Mouse (Mus musculus): ENCODE data around the gene Il1rapl2. TPM values are rescaled to one million over a fixed set of nuclear protein-coding genes. Genes with fewer than 3 reads are reported as not detected.

Gene Il1rapl2
- polyA plus RNA-seq, 1 experiment from 2014 or later: 3.4 TPM

DNA sequence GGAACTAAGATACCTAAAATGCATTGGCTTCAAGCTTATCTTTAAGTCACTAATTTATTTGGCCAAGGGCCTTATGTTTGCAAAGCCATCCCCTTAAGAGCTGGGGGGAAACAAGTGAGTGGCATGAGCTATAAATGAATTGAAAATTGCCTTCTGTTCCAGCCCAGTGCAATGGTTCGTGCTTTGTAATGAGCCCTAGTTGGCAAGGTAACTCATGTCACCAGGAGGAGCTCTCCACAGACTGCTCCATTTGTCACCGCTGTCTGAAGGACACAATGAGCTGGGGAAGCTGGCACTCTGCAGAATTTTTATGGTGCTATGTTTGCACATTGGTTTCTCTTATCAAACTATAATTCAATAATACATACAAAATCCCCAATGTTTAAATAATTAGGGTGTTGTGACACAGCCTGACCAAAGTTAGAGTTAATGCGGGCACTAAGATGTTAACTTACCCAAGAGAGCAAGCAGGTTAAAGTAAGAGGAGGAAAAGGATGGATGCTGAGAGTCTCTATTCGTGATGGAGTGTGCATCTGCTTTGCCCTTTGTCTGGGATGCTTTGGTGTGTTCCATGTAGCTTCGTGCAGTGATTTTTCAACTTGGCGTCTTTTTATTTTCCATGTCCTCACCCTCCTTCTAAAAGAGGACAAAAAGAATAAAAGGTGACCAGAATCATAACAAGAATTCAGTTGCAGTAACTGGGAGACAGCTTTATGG, 235.2 kb downstream of the Il1rapl2 start:
- peak; percentile 91 for ATAC-seq
- H3K27ac ChIP-seq (ENCODE audit: low read length): no peak overlapping the region

GRCm38 (mm10) chrX:137806231-137807114, 236.1 kb downstream of the Il1rapl2 start:
- H3K4me1 ChIP-seq (replicated peaks; ENCODE audit: control insufficient read depth, insufficient read depth, low read length): no peaks in the 10 kb centered on the region
- H3K36me3 ChIP-seq (ENCODE audit: control insufficient read depth, insufficient read depth): no peaks in the 10 kb centered on the region
- no peaks in the 10 kb centered on the region for H3K27me3 ChIP-seq (replicated peaks; ENCODE audit: control insufficient read depth, insufficient read depth, low read length)
- H3K9me3 ChIP-seq (ENCODE audit: control insufficient read depth, low read length): no peaks in the 10 kb centered on the region
- H3K4me2 ChIP-seq (ENCODE audit: low read length): no peak overlapping the region
- peak; percentile 81 for ATAC-seq
- H3K4me3 ChIP-seq (replicated peaks; ENCODE audit: low read length): no peak overlapping the region
- WGBS: 25% methylated on average over 4 of the region's 4 CpGs
- no peak overlapping the region for H3K27ac ChIP-seq (ENCODE audit: low read length)
- no peak overlapping the region for H3K9ac ChIP-seq (replicated peaks; ENCODE audit: low read depth, low read length)

More for the DNA sequence above, 235.2 kb downstream of the Il1rapl2 start:
- Histone ChIP-seq H3K9ac (replicated peaks; ENCODE audit: low read depth, low read length) (no peak overlapping the region), H3K27me3 (replicated peaks; ENCODE audit: control insufficient read depth, insufficient read depth, low read length) (no peaks in the 10 kb centered on the region), H3K4me2 (ENCODE audit: low read length) (no peak overlapping the region), H3K4me3 (replicated peaks; ENCODE audit: low read length) (no peak overlapping the region), H3K36me3 (ENCODE audit: control insufficient read depth, insufficient read depth) (no peaks in the 10 kb centered on the region), H3K9me3 (ENCODE audit: control insufficient read depth, low read length) (no peaks in the 10 kb centered on the region), H3K4me1 (replicated peaks; ENCODE audit: control insufficient read depth, insufficient read depth, low read length) (no peaks in the 10 kb centered on the region)
- 37% methylated on average over 6 of the region's 6 CpGs for WGBS

DNA sequence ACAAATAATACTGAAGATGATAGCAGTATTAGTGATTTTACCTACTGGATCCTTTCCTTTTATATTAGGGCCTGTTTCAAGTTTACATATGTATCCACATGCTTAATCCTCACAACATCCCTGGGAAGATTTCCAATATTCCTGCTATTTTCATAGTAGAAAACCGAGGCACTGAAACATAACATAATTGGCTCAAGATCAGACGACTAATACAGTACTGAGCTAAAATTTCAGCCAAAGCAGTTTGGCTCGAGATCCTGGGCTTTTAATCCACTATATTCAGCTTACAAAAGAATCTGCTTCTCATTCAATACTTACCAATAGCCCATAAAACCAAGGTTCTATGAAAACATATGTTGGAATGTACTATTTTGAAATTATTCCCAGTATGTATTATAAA, 239.1 kb downstream of the Il1rapl2 start:
- no peaks in the 10 kb centered on the region for H3K36me3 ChIP-seq (ENCODE audit: control insufficient read depth, insufficient read depth)
- no peaks in the 10 kb centered on the region for H3K4me1 ChIP-seq (replicated peaks; ENCODE audit: control insufficient read depth, insufficient read depth, low read length)
- H3K4me2 ChIP-seq (ENCODE audit: low read length): no peak overlapping the region
- no peak overlapping the region for H3K9ac ChIP-seq (replicated peaks; ENCODE audit: low read depth, low read length)
- H3K9me3 ChIP-seq (ENCODE audit: control insufficient read depth, low read length): no peaks in the 10 kb centered on the region
- H3K4me3 ChIP-seq (replicated peaks; ENCODE audit: low read length): no peak overlapping the region
- no peaks in the 10 kb centered on the region for H3K27me3 ChIP-seq (replicated peaks; ENCODE audit: control insufficient read depth, insufficient read depth, low read length)
- no peak overlapping the region for H3K27ac ChIP-seq (ENCODE audit: low read length)
- 37% methylated on average over 3 of the region's 3 CpGs for WGBS
- no peak for ATAC-seq

- WGBS: 52% methylated on average over 1 of the region's 1 CpGs
- no peak overlapping the region for H3K27ac ChIP-seq (ENCODE audit: low read length)
- H3K9me3 ChIP-seq (ENCODE audit: control insufficient read depth, low read length): no peaks in the 10 kb centered on the region
- no peak overlapping the region for H3K4me2 ChIP-seq (ENCODE audit: low read length)
- no peak overlapping the region for H3K9ac ChIP-seq (replicated peaks; ENCODE audit: low read depth, low read length)
- H3K27me3 ChIP-seq (replicated peaks; ENCODE audit: control insufficient read depth, insufficient read depth, low read length): no peaks in the 10 kb centered on the region
- ATAC-seq: no peak
- no peaks in the 10 kb centered on the region for H3K4me1 ChIP-seq (replicated peaks; ENCODE audit: control insufficient read depth, insufficient read depth, low read length)
- H3K36me3 ChIP-seq (ENCODE audit: control insufficient read depth, insufficient read depth): no peaks in the 10 kb centered on the region
- no peak overlapping the region for H3K4me3 ChIP-seq (replicated peaks; ENCODE audit: low read length)
Observed at GRCm38 (mm10) chrX:137812151-137812550, 241.7 kb downstream of the Il1rapl2 start.

DNA sequence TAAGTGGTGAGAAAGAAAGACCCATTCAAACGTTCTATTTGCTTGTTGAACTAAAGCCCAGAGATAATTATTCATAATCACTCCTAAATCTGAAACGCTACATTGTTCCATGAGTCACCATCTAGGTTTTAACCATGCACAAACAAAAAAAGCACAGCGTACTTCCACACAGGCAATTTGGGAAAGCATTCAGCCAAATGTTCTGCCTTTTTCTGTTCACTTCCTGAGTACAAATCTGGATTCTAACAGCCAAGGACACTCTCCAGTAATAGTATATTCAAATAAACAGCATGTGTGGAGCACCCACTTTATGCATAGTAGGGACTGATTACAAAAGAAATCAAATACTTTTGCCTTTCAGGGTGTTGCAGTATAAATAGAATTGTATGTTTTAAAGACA, 278.5 kb downstream of the Il1rapl2 start:
- H3K9me3 ChIP-seq (ENCODE audit: control insufficient read depth, low read length): no peaks in the 10 kb centered on the region
- H3K27ac ChIP-seq (ENCODE audit: low read length): no peak overlapping the region
- H3K9ac ChIP-seq (replicated peaks; ENCODE audit: low read depth, low read length): no peak overlapping the region
- H3K4me3 ChIP-seq (replicated peaks; ENCODE audit: low read length): no peak overlapping the region
- ATAC-seq: no peak
- no peak overlapping the region for H3K4me2 ChIP-seq (ENCODE audit: low read length)
- 49% methylated on average over 3 of the region's 3 CpGs for WGBS
- no peaks in the 10 kb centered on the region for H3K27me3 ChIP-seq (replicated peaks; ENCODE audit: control insufficient read depth, insufficient read depth, low read length)
- H3K4me1 ChIP-seq (replicated peaks; ENCODE audit: control insufficient read depth, insufficient read depth, low read length): no peaks in the 10 kb centered on the region
- H3K36me3 ChIP-seq (ENCODE audit: control insufficient read depth, insufficient read depth): no peaks in the 10 kb centered on the region

DNA sequence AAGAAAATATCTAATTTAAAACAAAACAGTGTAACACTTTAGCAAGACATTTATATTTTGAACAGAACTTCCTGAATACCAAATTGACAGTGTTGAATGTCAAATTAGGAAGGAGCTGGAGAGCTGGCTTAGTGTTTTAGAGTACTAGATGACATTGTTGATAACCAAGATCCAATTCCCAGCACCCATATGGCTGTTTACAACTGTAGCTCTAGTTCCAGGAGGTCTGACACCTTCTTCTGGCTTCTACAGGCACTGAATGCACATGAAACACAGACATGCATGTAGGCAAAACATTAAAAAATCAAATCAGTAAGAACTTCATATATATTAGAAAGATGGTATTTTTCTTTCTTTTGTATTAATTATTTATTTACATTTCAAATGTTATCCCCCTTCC, 353.1 kb downstream of the Il1rapl2 start:
- H3K9ac ChIP-seq (replicated peaks; ENCODE audit: low read depth, low read length): no peak overlapping the region
- 0 out of 2 replicates have a peak, but pooled peaks have one; percentile 54 for ATAC-seq
- no peak overlapping the region for H3K4me3 ChIP-seq (replicated peaks; ENCODE audit: low read length)
- no peak overlapping the region for H3K27ac ChIP-seq (ENCODE audit: low read length)
- no peaks in the 10 kb centered on the region for H3K9me3 ChIP-seq (ENCODE audit: control insufficient read depth, low read length)
- H3K4me1 ChIP-seq (replicated peaks; ENCODE audit: control insufficient read depth, insufficient read depth, low read length): no peaks in the 10 kb centered on the region
- H3K4me2 ChIP-seq (ENCODE audit: low read length): no peak overlapping the region
- no peaks in the 10 kb centered on the region for H3K27me3 ChIP-seq (replicated peaks; ENCODE audit: control insufficient read depth, insufficient read depth, low read length)
- H3K36me3 ChIP-seq (ENCODE audit: control insufficient read depth, insufficient read depth): no peaks in the 10 kb centered on the region

- ATAC-seq: peak; percentile 55; the same call in 1 of the 2 replicates
- H3K27me3 ChIP-seq (replicated peaks; ENCODE audit: control insufficient read depth, insufficient read depth, low read length): no peaks in the 10 kb centered on the region
- no peaks in the 10 kb centered on the region for H3K36me3 ChIP-seq (ENCODE audit: control insufficient read depth, insufficient read depth)
- no peaks in the 10 kb centered on the region for H3K9me3 ChIP-seq (ENCODE audit: control insufficient read depth, low read length)
- H3K4me2 ChIP-seq (ENCODE audit: low read length): no peak overlapping the region
- no peaks in the 10 kb centered on the region for H3K4me1 ChIP-seq (replicated peaks; ENCODE audit: control insufficient read depth, insufficient read depth, low read length)
- H3K4me3 ChIP-seq (replicated peaks; ENCODE audit: low read length): no peak overlapping the region
- H3K9ac ChIP-seq (replicated peaks; ENCODE audit: low read depth, low read length): no peak overlapping the region
- 41% methylated on average over 2 of the region's 2 CpGs for WGBS
- no peak overlapping the region for H3K27ac ChIP-seq (ENCODE audit: low read length)
Observed at GRCm38 (mm10) chrX:137926835-137927234, 356.4 kb downstream of the Il1rapl2 start.

DNA sequence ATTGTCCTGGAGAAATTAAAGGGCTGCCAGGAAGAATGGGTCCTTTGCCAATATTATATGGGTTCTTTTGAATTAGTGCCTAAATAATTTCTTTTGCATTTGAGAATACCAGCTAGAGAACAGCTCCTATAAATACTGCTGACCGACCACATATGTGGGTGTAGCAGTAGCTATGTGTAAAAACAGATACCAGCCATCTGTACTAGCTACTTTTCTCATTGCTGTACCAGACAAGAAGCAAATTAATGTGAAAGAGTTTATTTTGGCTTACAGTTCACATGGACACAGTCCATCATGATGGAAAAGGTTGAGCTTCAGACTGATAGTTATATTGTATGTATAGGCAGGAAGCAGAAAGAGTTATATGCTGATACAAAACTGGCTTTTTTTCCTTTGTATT, 377.3 kb downstream of the Il1rapl2 start:
- Histone ChIP-seq H3K9me3 (ENCODE audit: control insufficient read depth, low read length) (no peaks in the 10 kb centered on the region), H3K4me1 (replicated peaks; ENCODE audit: control insufficient read depth, insufficient read depth, low read length) (no peaks in the 10 kb centered on the region), H3K9ac (replicated peaks; ENCODE audit: low read depth, low read length) (no peak overlapping the region), H3K27me3 (replicated peaks; ENCODE audit: control insufficient read depth, insufficient read depth, low read length) (no peaks in the 10 kb centered on the region), H3K27ac (ENCODE audit: low read length) (no peak overlapping the region), H3K36me3 (ENCODE audit: control insufficient read depth, insufficient read depth) (no peaks in the 10 kb centered on the region), H3K4me3 (replicated peaks; ENCODE audit: low read length) (no peak overlapping the region), H3K4me2 (ENCODE audit: low read length) (no peak overlapping the region)
- ATAC-seq: no peak
- WGBS: 84% methylated on average over 1 of the region's 1 CpGs

- Histone ChIP-seq H3K9ac (replicated peaks; ENCODE audit: low read depth, low read length) (no peak overlapping the region), H3K36me3 (ENCODE audit: control insufficient read depth, insufficient read depth) (no peaks in the 10 kb centered on the region), H3K4me1 (replicated peaks; ENCODE audit: control insufficient read depth, insufficient read depth, low read length) (no peaks in the 10 kb centered on the region), H3K4me2 (ENCODE audit: low read length) (no peak overlapping the region), H3K9me3 (ENCODE audit: control insufficient read depth, low read length) (no peaks in the 10 kb centered on the region), H3K4me3 (replicated peaks; ENCODE audit: low read length) (no peak overlapping the region), H3K27ac (ENCODE audit: low read length) (no peak overlapping the region), H3K27me3 (replicated peaks; ENCODE audit: control insufficient read depth, insufficient read depth, low read length) (no peaks in the 10 kb centered on the region)
- WGBS: 89% methylated on average over 5 of the region's 5 CpGs
- ATAC-seq: no peak
Observed at GRCm38 (mm10) chrX:137971306-137971705, 400.9 kb downstream of the Il1rapl2 start.

Data from forebrain, embryonic 16.5 days (tissue).